Mouse (Mus musculus) limb, embryonic 14.5 days (tissue): ENCODE results near the gene Cisd1. TPM values are rescaled to one million over a fixed set of nuclear protein-coding genes. Genes with fewer than 3 reads are reported as not detected.

Source experiments
- ATAC-seq: fragments of 200-750 bp; cut with Nextera tagmentation; 2 replicates; pipeline ENCODE4 v1.8.0; 2017; ENCODE audit warnings: low read depth, moderate number of reproducible peaks, moderate TSS enrichment; ENCODE audit not compliant: low FRiP score
- DNase-seq: peaks from one replicate; pipeline ENCODE4 v3.0.0-alpha.2; 2015; ENCODE audit warnings: low spot score
- H3K27ac ChIP-seq: fragments of 300-500 bp; sonication (generic); replicated peaks from 2 replicates; pipeline ENCODE4 v1.5.1; 2014; ENCODE audit warnings: low read depth, mild to moderate bottlenecking, low read length, moderate library complexity, mixed read lengths
- H3K27me3 ChIP-seq: fragments of 300-500 bp; sonication (generic); 2 replicates; pipeline ENCODE4 v1.6.1; 2014; ENCODE audit warnings: low read length, mixed read lengths; ENCODE audit not compliant: control insufficient read depth, insufficient read depth
- H3K36me3 ChIP-seq: fragments of 300-500 bp; sonication (generic); 2 replicates; pipeline ENCODE4 v1.6.1; 2014; ENCODE audit warnings: mild to moderate bottlenecking, low read length, moderate library complexity, mixed read lengths; ENCODE audit not compliant: control insufficient read depth, insufficient read depth
- H3K4me1 ChIP-seq: fragments of 300-500 bp; sonication (generic); 2 replicates; pipeline ENCODE4 v1.6.1; 2014; ENCODE audit warnings: antibody characterized with exemption, low read length, mixed read lengths; ENCODE audit not compliant: control insufficient read depth, insufficient read depth
- H3K4me2 ChIP-seq: fragments of 300-500 bp; sonication (generic); replicated peaks from 2 replicates; pipeline ENCODE4 v1.6.1; 2014; ENCODE audit warnings: low read depth, mild to moderate bottlenecking, low read length, moderate library complexity; ENCODE audit not compliant: severe bottlenecking
- H3K4me3 ChIP-seq: fragments of 300-500 bp; sonication (generic); replicated peaks from 2 replicates; pipeline ENCODE4 v1.5.1; 2014; ENCODE audit warnings: low read length
- H3K9ac ChIP-seq: fragments of 300-500 bp; sonication (generic); 2 replicates; pipeline ENCODE4 v1.6.1; 2014; ENCODE audit warnings: mild to moderate bottlenecking, low read depth, low read length, moderate library complexity; ENCODE audit not compliant: severe bottlenecking
- H3K9me3 ChIP-seq: fragments of 300-500 bp; sonication (generic); 2 replicates; pipeline ENCODE4 v1.6.1; 2016; ENCODE audit warnings: low read length; ENCODE audit not compliant: control insufficient read depth
- POLR2A ChIP-seq: fragments of 200-500 bp; IDR thresholded peaks from 2 replicates; pipeline ENCODE4 v1.8.0; 2012; ENCODE audit warnings: inconsistent platforms, mild to moderate bottlenecking, moderate library complexity, borderline replicate concordance; ENCODE audit not compliant: insufficient read depth, insufficient read length; ENCODE audit errors: extremely low read depth
- WGBS: fragments of 180-500 bp; shearing (Covaris S2); extraction: QIAGEN DNeasy Blood & Tissue Kit; methylation state at CpG from one replicate; pipeline ENCODE4 v1.1.7; 2014; 5-methylcytosine and 5-hydroxymethylcytosine counted together
- polyA plus RNA-seq, 2 experiments: library from polyadenylated mRNA; depleted of rRNA in 1 of 2; stranded (reverse) in 1 of 2; unstranded in 1 of 2; fragments of >200 nt; fragmentation: Nextera tagmentation in 1 of 2; extraction: Ambion mirVana in 1 of 2; gene quantifications; 2 replicates each; pipeline versions ENCODE4 v1.2.1 to v1.2.3; 2012 to 2014

The Cisd1 gene
- polyA plus RNA-seq, 2 experiments, result 35.7 to 80.0 TPM

- 0 out of 2 replicates have a peak, but pooled peaks have one; percentile 15 for TF ChIP-seq POLR2A
- no peaks in the 10 kb centered on the region for H3K27me3 ChIP-seq
- H3K36me3 ChIP-seq, result 0 out of 2 replicates have a peak, but pooled peaks cover 3% of the 10 kb centered on the region
- H3K4me1 ChIP-seq, result peaks cover 14% of the 10 kb centered on the region
- peak overlapping the region; percentile 48; the same call in 1 of the 2 replicates for H3K27ac ChIP-seq
- DNase-seq (peak; percentile 28), ATAC-seq (peak; percentile 77)
- H3K4me3 ChIP-seq, result peak overlapping the region; percentile 79
- H3K9me3 ChIP-seq, result no peaks in the 10 kb centered on the region
- WGBS, result under 1% methylated on average over 32 of the region's 41 CpGs
- peak overlapping the region; percentile 70 for H3K4me2 ChIP-seq
- peak overlapping the region; percentile 94 for H3K9ac ChIP-seq
These were observed 60.1 kb downstream of the Cisd1 start for GRCm38 (mm10) chr10:71284511-71285125.

- Histone ChIP-seq H3K9me3 (no peaks in the 10 kb centered on the region), H3K36me3 (0 out of 2 replicates have a peak, but pooled peaks cover 3% of the 10 kb centered on the region), H3K9ac (peak overlapping the region; percentile 94), H3K4me3 (peak overlapping the region; percentile 79), H3K4me2 (peak overlapping the region; percentile 70), H3K4me1 (peaks cover 14% of the 10 kb centered on the region), H3K27me3 (no peaks in the 10 kb centered on the region), H3K27ac (no peak overlapping the region)
- DNase-seq, result no peak
- no peak for ATAC-seq
- 11% methylated on average over 8 of the region's 8 CpGs for WGBS
- TF ChIP-seq POLR2A, result no peak
These were observed 60.6 kb downstream of the Cisd1 start for GRCm38 (mm10) chr10:71284131-71284510.

Other genes with a start within 250 kb of the Cisd1 start
- 38.8 and 42.2 TPM in 2 replicates for gene Bicc1, start 185.3 kb downstream of the Cisd1 start, polyA plus RNA-seq (2012; rRNA removed)
- 48.2 and 50.5 TPM in 2 replicates for gene Bicc1, start 185.3 kb downstream of the Cisd1 start, polyA plus RNA-seq (2014; fragmentation: Nextera tagmentation; extraction: Ambion mirVana)
- gene Tfam, start 106.7 kb downstream of the Cisd1 start, polyA plus RNA-seq (2012; rRNA removed), result 17.5 and 28.4 TPM in 2 replicates
- gene Tfam, start 106.7 kb downstream of the Cisd1 start, polyA plus RNA-seq (2014; fragmentation: Nextera tagmentation; extraction: Ambion mirVana), result 58.7 and 59.4 TPM in 2 replicates
- 89.5 and 103 TPM in 2 replicates for gene Ube2d1, start 59.7 kb downstream of the Cisd1 start, polyA plus RNA-seq (2012; rRNA removed)
- gene Ube2d1, start 59.7 kb downstream of the Cisd1 start, polyA plus RNA-seq (2014; fragmentation: Nextera tagmentation; extraction: Ambion mirVana), result 76.3 and 82.0 TPM in 2 replicates
- gene Ipmk, start 2.8 kb upstream of the Cisd1 start, polyA plus RNA-seq (2012; rRNA removed), result 8.6 and 8.8 TPM in 2 replicates
- gene Ipmk, start 2.8 kb upstream of the Cisd1 start, polyA plus RNA-seq (2014; fragmentation: Nextera tagmentation; extraction: Ambion mirVana), result 11.9 and 13.3 TPM in 2 replicates